Mouse (Mus musculus) hindbrain, embryonic 13.5 days (tissue): ENCODE measurements around the gene Gdi2. TPM values are rescaled to one million over a fixed set of nuclear protein-coding genes. Genes with fewer than 3 reads are reported as not detected.
"Not testable (repeated sequence)": the region's sequence is repeated elsewhere in the genome, so short reads cannot be mapped to it uniquely, and the experiment has no call there.

ENCODE experiments used
- ATAC-seq: fragments of 200-750 bp; cut with Nextera tagmentation; 2 replicates; pipeline ENCODE4 v1.8.0; 2017; ENCODE audit warnings: moderate TSS enrichment; ENCODE audit not compliant: low FRiP score
- H3K27ac ChIP-seq: fragments of 300-500 bp; sonication (generic); 2 replicates; pipeline ENCODE4 v1.5.1; 2015; ENCODE audit warnings: inconsistent platforms, mild to moderate bottlenecking, moderate library complexity
- H3K27me3 ChIP-seq: fragments of 300-500 bp; sonication (generic); 2 replicates; pipeline ENCODE4 v1.6.1; 2015; ENCODE audit warnings: mild to moderate bottlenecking, inconsistent platforms
- H3K36me3 ChIP-seq: fragments of 300-500 bp; sonication (generic); 2 replicates; pipeline ENCODE4 v1.6.1; 2015; ENCODE audit warnings: mild to moderate bottlenecking, inconsistent platforms
- H3K4me1 ChIP-seq: fragments of 300-500 bp; sonication (generic); replicated peaks from 2 replicates; pipeline ENCODE4 v1.6.1; 2015; ENCODE audit warnings: inconsistent platforms
- H3K4me2 ChIP-seq: fragments of 300-500 bp; sonication (generic); 2 replicates; pipeline ENCODE4 v1.6.1; 2015; ENCODE audit warnings: inconsistent platforms, mild to moderate bottlenecking, moderate library complexity
- H3K4me3 ChIP-seq: fragments of 300-500 bp; sonication (generic); 2 replicates; pipeline ENCODE4 v1.5.1; 2015; ENCODE audit warnings: mild to moderate bottlenecking, inconsistent platforms
- H3K9ac ChIP-seq: fragments of 300-500 bp; sonication (generic); 2 replicates; pipeline ENCODE4 v1.6.1; 2015; ENCODE audit warnings: mild to moderate bottlenecking, inconsistent platforms
- H3K9me3 ChIP-seq: fragments of 300-500 bp; sonication (generic); 2 replicates; pipeline ENCODE4 v1.6.1; 2016; ENCODE audit warnings: inconsistent platforms
- WGBS: fragments of 180-500 bp; shearing (Covaris S2); methylation state at CpG from one replicate; pipeline ENCODE4 v1.1.7; 2015; 5-methylcytosine and 5-hydroxymethylcytosine counted together
- polyA plus RNA-seq: library from polyadenylated mRNA; unstranded; fragments of >200 nt; fragmentation: Nextera tagmentation; extraction: Ambion mirVana; gene quantifications from 2 replicates; pipeline ENCODE4 v1.2.1, GENCODE M21; 2015

The Gdi2 gene
- polyA plus RNA-seq: 443 and 449 TPM in 2 replicates

DNA sequence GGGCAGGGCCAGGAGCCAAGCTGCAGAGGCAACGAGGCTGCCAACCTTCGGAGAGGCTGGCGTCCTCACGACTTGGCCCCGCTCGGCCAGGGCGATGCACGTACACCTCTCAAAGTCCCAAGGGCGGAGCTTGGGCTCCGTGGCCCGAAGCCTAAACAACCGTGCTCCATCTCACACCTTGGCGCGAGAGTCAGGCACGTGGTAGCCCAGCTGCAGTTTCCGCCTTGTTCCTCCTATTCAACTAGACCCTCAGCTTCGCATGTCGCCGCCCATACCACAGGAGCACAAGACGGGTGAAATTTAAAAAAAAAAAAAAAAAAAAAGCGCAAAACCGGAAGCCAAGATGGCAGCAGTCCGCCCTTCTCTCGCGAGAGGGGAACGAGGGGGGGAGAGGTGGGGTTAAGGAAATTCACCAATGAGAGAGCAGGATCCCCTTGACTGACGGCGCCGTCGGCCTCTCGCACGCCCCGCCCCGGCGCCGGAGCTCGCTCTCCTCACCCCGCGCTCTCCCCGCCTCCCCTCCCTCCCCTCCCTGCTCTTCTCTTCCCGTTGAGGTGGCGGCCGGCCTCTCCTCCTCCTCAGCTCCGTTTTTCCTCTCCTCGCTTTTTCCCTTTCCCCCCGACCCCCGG lies at the start of gene Gdi2:
Gdi2 (plus strand) TSS at position 470 of the 629 bp plus-strand sequence.
- ATAC-seq: peak; percentile 98
- H3K36me3 ChIP-seq: no peaks in the 10 kb centered on the region
- peaks cover 41% of the 10 kb centered on the region for H3K4me1 ChIP-seq
- H3K4me3 ChIP-seq: peak within 1 kb of the TSS; percentile 96
- peak within 1 kb of the TSS; percentile 98 for H3K27ac ChIP-seq
- no peaks in the 10 kb centered on the region for H3K27me3 ChIP-seq
- H3K9me3 ChIP-seq: no peaks in the 10 kb centered on the region
- peak within 1 kb of the TSS; percentile 85 for H3K4me2 ChIP-seq
- under 1% methylated on average over 45 of the region's 47 CpGs for WGBS
- H3K9ac ChIP-seq: peak within 1 kb of the TSS; percentile 99

- ATAC-seq: no peak
- H3K4me2 ChIP-seq: no peak overlapping the region
- H3K27me3 ChIP-seq: no peaks in the 10 kb centered on the region
- no peak overlapping the region for H3K27ac ChIP-seq
- 96% methylated on average over 4 of the region's 4 CpGs for WGBS
- H3K4me1 ChIP-seq: no peaks in the 10 kb centered on the region
- H3K4me3 ChIP-seq: no peak overlapping the region
- H3K9ac ChIP-seq: no peak overlapping the region
- H3K36me3 ChIP-seq: no peaks in the 10 kb centered on the region
- no peaks in the 10 kb centered on the region for H3K9me3 ChIP-seq
Measured at GRCm38 (mm10) chr13:3495526-3495925, 42.3 kb upstream of the Gdi2 start.

DNA sequence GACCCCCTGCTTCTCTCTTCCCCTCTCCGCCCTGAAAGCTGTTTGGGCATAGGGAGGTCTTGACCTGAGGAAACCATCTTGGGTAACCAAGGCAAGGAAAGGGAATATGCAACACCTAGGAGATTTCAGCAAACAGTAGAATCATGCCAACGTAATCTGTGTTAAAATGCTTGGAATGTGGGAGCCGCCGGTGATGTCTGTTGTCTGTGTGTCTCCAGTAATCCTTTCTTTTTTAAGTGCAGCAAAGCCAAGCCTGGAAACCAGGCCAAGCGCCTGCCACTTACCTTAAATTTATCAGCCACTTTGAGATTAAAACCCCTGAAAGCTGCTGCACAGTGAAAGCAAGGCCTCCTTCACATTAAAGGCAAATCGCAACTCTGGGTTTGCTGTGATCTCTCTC lies 36.8 kb upstream of the Gdi2 start:
- not testable (repeated sequence) for H3K9ac ChIP-seq, H3K27ac ChIP-seq, H3K4me2 ChIP-seq, H3K9me3 ChIP-seq, H3K27me3 ChIP-seq, H3K4me1 ChIP-seq, H3K36me3 ChIP-seq, H3K4me3 ChIP-seq, ATAC-seq
- 92% methylated on average over 6 of the region's 6 CpGs for WGBS

DNA sequence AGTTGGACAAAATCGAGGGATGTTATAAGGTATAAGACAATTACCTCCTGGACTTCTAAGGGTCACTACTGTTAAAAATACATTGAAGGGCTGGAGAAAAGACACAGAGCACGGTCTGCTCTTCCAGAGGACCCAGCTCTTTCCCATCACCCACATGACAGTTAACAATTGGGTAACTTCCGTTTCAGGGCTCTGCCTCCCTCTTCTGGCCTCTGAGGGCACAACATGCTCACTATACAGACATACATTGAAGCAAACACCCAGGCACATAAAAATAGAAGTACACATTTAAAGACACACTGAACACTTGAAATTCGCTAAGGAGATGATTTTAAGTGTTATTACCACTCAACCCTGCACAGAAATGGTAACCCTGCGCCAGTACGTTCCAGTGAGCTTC lies 22.5 kb upstream of the Gdi2 start:
- 74% methylated on average over 6 of the region's 6 CpGs for WGBS
- H3K4me3 ChIP-seq, H3K36me3 ChIP-seq, H3K27ac ChIP-seq, H3K9ac ChIP-seq, H3K9me3 ChIP-seq, H3K4me1 ChIP-seq, H3K27me3 ChIP-seq, H3K4me2 ChIP-seq, ATAC-seq: not testable (repeated sequence)

GRCm38 (mm10) chr13:3519357-3519756 lies 18.5 kb upstream of the Gdi2 start:
- H3K4me1 ChIP-seq, H3K9me3 ChIP-seq, H3K9ac ChIP-seq, H3K27ac ChIP-seq, H3K36me3 ChIP-seq, ATAC-seq, H3K4me2 ChIP-seq, H3K27me3 ChIP-seq, H3K4me3 ChIP-seq: not testable (repeated sequence)
- WGBS: 71% methylated on average over 4 of the region's 4 CpGs

DNA sequence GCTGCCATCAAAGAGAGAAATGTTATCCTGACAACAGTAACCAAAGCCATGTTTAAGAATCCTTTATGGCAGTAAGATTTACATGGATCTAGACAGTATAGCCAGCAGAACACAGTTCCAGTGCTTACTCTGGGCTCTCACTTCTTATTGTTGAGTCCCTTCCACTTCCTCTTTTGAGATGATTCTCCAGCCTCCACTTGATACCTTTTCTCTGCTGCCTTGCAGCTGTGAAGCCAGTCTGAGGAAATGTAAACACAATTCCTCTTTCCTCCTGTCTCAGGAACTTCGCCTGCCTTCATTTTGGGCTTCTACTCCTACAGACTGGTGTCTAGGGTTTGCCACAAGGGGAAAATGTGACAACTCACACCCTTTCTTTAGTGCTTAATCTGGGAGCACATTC lies 17.9 kb upstream of the Gdi2 start:
- not testable (repeated sequence) for ATAC-seq, H3K4me3 ChIP-seq, H3K9ac ChIP-seq, H3K27ac ChIP-seq, H3K4me1 ChIP-seq, H3K9me3 ChIP-seq, H3K4me2 ChIP-seq, H3K27me3 ChIP-seq, H3K36me3 ChIP-seq
- WGBS: 48% methylated on average over 1 of the region's 1 CpGs

GRCm38 (mm10) chr13:3523459-3523858 lies 14.4 kb upstream of the Gdi2 start:
- 60% methylated on average over 6 of the region's 6 CpGs for WGBS
- no peaks in the 10 kb centered on the region for H3K27me3 ChIP-seq
- no peak overlapping the region for H3K27ac ChIP-seq
- H3K4me1 ChIP-seq: no peaks in the 10 kb centered on the region; the same call in 1 of the 2 replicates
- H3K36me3 ChIP-seq: no peaks in the 10 kb centered on the region
- peak; percentile 62 for ATAC-seq
- H3K9ac ChIP-seq: no peak overlapping the region
- H3K9me3 ChIP-seq: no peaks in the 10 kb centered on the region
- H3K4me3 ChIP-seq: no peak overlapping the region
- no peak overlapping the region for H3K4me2 ChIP-seq

DNA sequence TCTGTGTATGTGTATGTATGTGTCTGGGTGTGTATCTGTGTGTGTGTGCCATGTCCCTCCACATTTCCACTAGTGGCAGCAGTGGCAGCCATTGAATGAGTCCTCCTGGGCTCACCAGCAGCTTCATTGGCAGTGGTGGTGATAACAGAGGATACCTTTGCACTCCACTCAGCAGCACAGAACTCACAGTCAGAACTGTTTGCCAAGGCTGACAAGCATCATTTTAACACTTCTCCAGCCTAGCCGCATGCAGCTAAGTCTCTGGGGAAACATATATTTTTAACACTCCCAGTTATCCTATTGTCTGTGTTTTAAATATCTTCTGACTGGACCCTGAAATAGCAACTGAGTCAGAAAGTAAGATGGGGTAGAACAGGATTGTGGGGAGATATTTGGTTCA lies 13.9 kb upstream of the Gdi2 start:
- WGBS: 87% methylated on average over 1 of the region's 1 CpGs
- no peaks in the 10 kb centered on the region for H3K36me3 ChIP-seq
- H3K4me3 ChIP-seq: no peak overlapping the region
- no peaks in the 10 kb centered on the region; the same call in 1 of the 2 replicates for H3K4me1 ChIP-seq
- ATAC-seq: no peak; the same call in 1 of the 2 replicates
- no peak overlapping the region for H3K27ac ChIP-seq
- H3K27me3 ChIP-seq: no peaks in the 10 kb centered on the region
- no peak overlapping the region for H3K9ac ChIP-seq
- no peak overlapping the region for H3K4me2 ChIP-seq
- H3K9me3 ChIP-seq: no peaks in the 10 kb centered on the region

DNA sequence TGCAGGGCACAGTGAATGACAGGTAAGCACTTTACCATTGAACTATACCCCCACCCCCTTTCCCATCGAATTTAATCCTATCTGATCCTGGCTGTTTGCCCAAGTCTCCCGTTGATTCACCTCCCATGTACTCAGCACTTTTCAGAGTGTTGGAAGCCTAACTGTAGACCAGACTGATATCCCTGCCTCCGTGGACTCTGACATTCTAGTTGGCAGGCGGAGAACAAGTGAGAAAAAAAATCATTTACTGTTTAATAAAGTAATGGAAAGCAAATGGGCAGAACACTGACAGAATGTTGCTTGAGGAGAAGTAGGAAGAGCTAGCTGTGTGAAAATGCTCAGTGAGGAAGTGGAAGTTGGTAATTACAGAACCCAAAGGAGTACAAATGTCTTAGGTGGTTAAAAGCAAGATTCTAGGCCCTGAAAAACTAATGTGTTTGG lies 12.2 kb upstream of the Gdi2 start:
- H3K27ac ChIP-seq: no peak overlapping the region
- no peaks in the 10 kb centered on the region for H3K9me3 ChIP-seq
- H3K4me3 ChIP-seq: no peak overlapping the region
- no peak overlapping the region for H3K4me2 ChIP-seq
- peaks cover 2% of the 10 kb centered on the region; the same call in 1 of the 2 replicates for H3K4me1 ChIP-seq
- no peaks in the 10 kb centered on the region for H3K27me3 ChIP-seq
- no peak overlapping the region for H3K9ac ChIP-seq
- ATAC-seq: 0 out of 2 replicates have a peak, but pooled peaks have one; percentile 23
- no peaks in the 10 kb centered on the region for H3K36me3 ChIP-seq
- WGBS: 68% methylated on average over 4 of the region's 4 CpGs

DNA sequence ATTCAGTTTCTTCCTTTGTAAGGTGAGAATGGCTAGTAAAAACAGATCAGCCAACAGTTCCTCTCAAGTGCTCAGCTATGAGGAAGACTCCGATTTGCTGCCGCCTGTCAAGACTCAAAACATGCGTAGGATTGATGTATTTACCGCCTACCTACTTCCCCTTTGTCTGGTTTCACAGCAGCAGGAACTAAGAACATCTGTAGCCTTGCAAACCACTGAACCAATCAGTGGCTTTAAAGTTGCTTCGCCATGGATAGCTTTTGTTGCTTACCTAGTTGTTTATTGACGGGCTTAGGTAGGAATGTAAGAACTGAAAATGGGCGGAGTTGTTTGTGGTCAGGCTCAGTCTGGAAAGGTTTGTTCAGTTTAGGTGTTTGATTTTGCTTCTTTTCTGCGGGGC lies 11.5 kb upstream of the Gdi2 start:
- Histone ChIP-seq H3K9ac (no peak overlapping the region), H3K9me3 (no peaks in the 10 kb centered on the region), H3K27ac (no peak overlapping the region), H3K36me3 (no peaks in the 10 kb centered on the region), H3K27me3 (no peaks in the 10 kb centered on the region), H3K4me1 (peaks cover 3% of the 10 kb centered on the region; the same call in 1 of the 2 replicates), H3K4me2 (no peak overlapping the region), H3K4me3 (no peak overlapping the region)
- WGBS: 77% methylated on average over 8 of the region's 8 CpGs
- no peak for ATAC-seq

GRCm38 (mm10) chr13:3530451-3530850 lies 7.4 kb upstream of the Gdi2 start:
- H3K27me3 ChIP-seq: no peaks in the 10 kb centered on the region
- no peak for ATAC-seq
- H3K36me3 ChIP-seq: no peaks in the 10 kb centered on the region
- no peak overlapping the region for H3K27ac ChIP-seq
- no peak overlapping the region for H3K4me2 ChIP-seq
- H3K4me3 ChIP-seq: no peak overlapping the region
- WGBS: 67% methylated on average over 3 of the region's 3 CpGs
- peaks cover 3% of the 10 kb centered on the region; the same call in 1 of the 2 replicates for H3K4me1 ChIP-seq
- no peaks in the 10 kb centered on the region for H3K9me3 ChIP-seq
- no peak overlapping the region for H3K9ac ChIP-seq

- not testable (repeated sequence) for H3K9ac ChIP-seq, H3K4me3 ChIP-seq, H3K9me3 ChIP-seq, H3K36me3 ChIP-seq, H3K27ac ChIP-seq, H3K27me3 ChIP-seq, ATAC-seq, H3K4me1 ChIP-seq, H3K4me2 ChIP-seq
- WGBS: 48% methylated on average over 2 of the region's 2 CpGs
Measured at GRCm38 (mm10) chr13:3531176-3531575, 6.7 kb upstream of the Gdi2 start.

DNA sequence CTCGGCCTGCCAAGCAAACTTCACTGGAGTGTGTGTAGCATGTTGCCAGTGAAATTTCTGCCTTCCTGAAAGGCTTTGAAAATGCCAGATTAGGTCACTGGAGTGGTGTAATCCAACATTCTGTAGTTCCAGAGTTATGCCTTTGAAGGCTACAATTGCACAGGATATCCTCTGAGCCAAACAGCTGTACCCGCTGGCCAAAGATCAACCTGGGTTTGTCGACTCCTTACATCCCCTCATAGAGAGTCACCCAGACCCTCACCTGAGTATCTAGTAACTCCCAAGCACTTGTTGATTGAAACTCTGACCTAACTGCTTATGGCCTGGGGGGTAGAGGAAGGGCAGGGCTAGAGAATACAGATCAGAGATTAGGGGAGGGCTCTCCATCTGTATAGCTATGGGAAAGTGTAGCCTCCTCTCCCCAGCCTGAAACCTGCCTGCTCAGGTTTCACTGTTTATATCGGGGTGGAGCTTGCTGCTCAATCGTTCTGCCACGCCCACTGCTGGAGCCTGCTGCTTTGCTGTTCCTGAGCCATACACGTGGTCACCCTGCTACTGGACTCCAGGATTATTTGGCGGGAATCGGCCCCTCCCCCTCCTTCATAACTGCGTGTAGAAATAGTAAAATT lies 6.1 kb upstream of the Gdi2 start:
- Histone ChIP-seq H3K27ac (no peak overlapping the region), H3K9ac (no peak overlapping the region), H3K9me3 (no peaks in the 10 kb centered on the region), H3K4me3 (no peak overlapping the region), H3K36me3 (no peaks in the 10 kb centered on the region), H3K4me2 (no peak overlapping the region), H3K4me1 (peaks cover 5% of the 10 kb centered on the region; the same call in 1 of the 2 replicates), H3K27me3 (no peaks in the 10 kb centered on the region)
- 73% methylated on average over 10 of the region's 10 CpGs for WGBS
- no peak for ATAC-seq
